Mouse (Mus musculus) layer of hippocampus, adult 8-10 months (tissue): ENCODE measurements at regions not wholly inside any gene's neighbourhood (a gene's known extent, or its start where the extent isn't known, plus 50 kb on each side); places are given as distances from the start of the nearest gene placed in this dataset.

Experiments
- DNase-seq, 2 experiments: peaks; one replicate each; pipeline ENCODE4 v3.0.0; 2022; ENCODE audit warnings: low spot score in 2 of 2

DNA sequence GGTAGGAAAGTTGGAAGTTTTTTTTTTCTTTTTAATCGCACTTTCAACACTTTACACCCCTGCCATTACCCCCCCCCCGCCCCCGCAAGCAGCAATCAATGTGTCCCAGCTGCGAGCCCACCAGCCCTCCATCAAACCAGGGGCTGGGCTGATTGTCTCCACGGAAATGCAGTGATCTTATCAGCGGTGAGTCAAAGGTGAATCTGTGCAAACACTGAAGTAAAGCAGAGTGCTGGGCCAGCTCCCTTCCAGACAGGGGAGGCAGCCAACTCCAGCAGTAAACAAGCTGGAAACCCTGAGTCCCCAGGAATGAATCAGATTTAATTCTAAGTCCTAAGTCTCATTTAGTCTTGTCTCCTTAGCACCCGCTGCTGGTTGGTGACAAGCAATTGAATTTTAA lies 234.3 kb upstream of the Gpc5 start:
- no peak for DNase-seq

GRCm38 (mm10) chr14:114863585-114863984 lies 228.4 kb upstream of the Gpc5 start:
- DNase-seq, result no peak

- DNase-seq, result no peak
Measured at GRCm38 (mm10) chr14:114864102-114864501, 227.9 kb upstream of the Gpc5 start.

DNA sequence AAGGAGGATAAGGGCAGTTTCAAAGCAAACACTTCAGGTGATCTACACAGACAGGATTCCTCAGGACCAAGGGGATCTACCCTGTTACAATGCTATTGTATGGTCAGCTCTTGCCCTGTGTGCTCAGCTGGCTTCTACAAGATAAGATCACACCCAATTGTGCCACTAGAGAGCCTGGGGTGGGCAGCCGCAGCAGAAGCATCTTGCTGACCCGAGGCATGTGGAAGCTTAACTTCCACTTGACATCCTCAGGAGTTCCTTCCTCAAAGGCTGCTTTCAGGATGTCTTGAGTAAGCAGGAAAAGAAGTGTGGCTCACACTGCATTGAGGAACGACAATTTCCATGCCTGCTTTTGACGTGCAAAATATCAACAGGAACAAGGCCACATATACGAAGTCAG lies 222.8 kb upstream of the Gpc5 start:
- no peak for DNase-seq

DNA sequence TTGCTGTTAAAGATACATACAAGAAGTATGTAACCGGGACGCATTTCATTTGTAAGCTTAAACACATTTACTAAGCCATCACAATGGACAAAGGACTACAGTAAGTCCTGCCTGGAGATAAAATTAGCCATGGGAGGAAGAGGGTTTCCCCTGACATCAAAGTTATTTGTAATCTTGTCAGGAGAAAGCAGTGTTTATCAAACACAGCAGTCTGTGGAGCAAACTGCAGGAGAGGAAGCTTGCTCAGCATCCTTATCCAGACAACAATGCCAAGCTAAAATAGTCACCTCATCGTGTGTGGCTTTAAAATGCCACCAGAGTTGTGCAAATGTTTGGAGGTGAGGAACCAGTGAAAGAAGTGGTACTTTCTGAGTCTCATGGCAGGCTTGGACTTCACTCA lies 216.9 kb upstream of the Gpc5 start:
- DNase-seq, result no peak

DNA sequence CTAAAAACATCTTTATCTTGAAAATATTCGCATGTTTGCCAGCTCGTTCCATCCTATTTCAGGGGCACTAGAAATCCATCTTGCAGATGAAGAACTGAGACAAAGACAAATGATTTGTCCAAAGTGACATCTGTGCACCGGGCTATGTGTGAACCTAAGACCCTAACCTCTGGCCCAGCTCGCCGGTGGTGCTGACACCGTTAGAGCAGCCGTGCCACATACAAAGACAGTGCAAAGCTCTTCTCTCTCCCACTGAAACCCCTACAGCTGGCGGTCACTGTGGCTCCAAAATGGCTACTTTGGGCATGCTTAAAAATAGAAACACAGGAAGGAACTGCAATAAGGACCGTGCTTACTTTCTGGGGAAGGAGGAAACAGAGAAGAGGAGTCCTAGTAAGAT lies 215.6 kb upstream of the Gpc5 start:
- no peak for DNase-seq

DNA sequence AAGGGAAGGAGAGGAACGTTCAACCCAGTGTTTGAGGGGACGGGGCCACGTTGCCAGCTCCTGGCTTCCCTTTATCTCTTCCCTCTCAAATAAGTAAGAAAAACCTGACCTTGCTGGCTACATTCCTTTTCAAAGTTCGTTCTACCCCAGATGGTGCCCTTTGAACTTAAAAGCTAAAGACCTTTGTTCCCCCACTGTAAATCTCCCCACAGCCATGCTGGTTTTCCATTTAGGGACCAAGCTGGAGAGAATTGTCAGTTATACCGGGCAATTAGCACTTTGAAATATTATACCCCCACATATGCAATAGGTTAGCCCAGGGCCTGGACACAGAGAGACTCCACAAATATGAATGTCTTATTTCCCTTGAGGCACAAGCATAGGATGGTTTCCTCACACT lies 214.5 kb upstream of the Gpc5 start:
- no peak for DNase-seq

DNA sequence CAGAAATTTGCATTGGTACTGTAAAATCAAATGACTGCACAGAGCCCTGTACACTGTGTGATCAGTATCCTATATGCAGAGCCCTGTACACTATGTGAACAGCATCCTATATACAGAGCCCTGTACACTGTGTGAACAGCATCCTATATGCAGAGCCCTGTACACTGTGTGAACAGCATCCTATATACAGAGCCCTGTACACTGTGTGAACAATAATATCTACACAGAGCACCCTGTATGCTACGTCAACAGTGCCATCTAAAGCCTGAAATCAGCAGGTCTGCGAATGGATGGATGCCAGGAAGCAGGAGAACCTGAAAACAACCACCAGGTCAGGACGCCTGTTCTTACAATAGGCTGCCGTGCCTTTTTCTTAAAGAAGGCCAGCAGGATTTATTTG lies 211.7 kb upstream of the Gpc5 start:
- no peak for DNase-seq

GRCm38 (mm10) chr14:114904109-114904508 lies 187.9 kb upstream of the Gpc5 start:
- no peak for DNase-seq

DNA sequence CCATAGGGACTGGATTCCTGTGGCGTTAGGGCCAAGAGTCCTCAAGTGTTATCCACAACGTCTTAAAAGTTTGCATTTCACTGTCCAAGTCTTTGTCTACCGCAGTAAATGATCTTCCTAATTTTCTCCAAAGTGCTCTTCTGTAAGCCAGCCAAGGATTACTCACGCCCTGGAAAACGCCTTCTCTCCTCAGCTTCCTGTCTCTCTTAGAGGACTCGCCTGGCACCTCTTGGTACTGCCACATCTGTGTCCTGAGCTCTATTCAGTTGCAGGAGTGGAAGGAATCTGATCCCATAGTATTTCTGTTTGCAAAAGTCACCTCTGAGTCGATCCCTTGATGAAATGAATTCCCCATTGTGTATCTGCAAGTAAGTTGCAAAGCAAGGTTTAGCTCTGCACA lies 179.7 kb upstream of the Gpc5 start:
- no peak for DNase-seq

DNA sequence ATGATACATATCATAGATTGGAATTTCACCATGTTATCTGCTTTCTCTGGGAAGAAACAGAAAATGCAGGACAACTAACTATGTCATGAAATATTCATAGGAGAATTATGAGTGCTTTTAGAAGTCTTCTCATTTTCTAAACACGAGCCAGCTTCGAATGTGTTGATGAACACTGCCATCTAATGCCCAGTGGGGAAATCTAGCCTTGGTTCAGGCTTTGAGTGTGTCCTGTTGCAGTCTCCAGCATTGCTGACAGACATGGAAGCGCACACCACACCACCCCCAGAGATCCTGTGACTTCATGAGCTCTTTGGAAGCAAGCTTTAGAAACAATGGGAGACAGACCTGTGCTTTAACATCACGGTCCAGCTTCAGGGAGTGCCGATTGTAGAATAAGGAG lies 178.8 kb upstream of the Gpc5 start:
- DNase-seq, result peak; percentile 22 to 44

- DNase-seq, result no peak
Measured at GRCm38 (mm10) chr14:114945744-114946143, 146.3 kb upstream of the Gpc5 start.

DNA sequence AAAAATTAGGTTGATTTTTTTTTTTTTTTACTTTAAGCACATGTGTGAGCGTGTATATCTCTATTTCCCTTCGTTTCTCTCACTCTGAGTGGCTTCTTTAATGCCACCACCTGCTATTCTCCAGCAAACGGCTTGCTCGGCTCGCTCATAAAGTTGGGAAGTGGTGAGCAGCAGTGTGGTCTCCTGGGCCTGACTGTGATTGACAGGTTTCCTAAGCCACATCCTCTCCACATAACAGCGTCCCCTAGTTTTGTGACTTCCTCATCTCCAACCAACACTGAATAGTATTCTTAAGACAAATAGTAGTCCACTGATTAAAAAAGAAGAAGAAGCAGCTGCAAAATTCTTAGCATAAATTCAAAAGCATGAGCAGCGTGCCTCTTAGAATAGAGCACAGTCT lies 145.7 kb upstream of the Gpc5 start:
- DNase-seq, result no peak

DNA sequence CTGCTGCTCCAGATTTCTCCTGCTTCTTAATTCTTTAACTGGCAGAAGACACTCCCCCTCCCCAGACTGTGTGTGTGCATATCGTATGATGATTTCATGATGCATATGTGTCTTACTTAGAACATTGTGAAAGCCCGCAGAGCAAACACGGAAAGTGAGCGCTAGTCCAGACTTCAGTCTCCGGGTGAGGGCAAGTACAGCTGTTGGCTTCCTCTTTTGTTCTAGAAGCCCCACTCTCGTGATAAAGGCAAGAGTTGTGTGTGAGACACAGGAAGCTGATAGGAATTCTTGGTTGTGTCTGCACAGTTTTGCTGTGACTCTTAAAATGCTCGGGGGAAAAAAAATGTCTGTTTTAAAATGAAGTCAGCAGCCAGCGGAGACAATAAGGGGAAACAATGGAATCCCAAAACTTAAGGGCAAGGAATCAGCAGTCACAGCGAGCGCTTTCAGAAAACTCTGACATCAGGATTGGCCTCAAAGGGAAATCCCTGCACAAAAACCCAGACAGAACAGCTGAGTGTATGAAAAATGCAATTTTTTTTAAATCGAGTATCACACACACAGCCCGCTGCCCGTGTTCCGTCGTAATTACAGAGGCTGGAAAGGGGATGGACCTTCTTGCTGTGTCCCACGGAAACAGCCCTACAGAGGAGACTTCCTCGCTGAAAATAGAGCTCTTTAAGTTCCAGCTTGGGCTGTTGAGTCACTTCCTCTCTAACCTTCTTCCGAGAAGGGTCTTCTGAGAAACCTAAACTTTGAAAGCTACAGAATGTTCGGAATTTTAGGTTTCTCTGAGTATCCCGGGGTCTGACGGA lies 143.5 kb upstream of the Gpc5 start:
- DNase-seq, result no peak

GRCm38 (mm10) chr14:114949156-114949496 lies 142.9 kb upstream of the Gpc5 start:
- DNase-seq, result no peak

- no peak for DNase-seq
Measured at GRCm38 (mm10) chr14:114952280-114952679, 139.7 kb upstream of the Gpc5 start.

GRCm38 (mm10) chr14:114953070-114953665 lies 138.8 kb upstream of the Gpc5 start:
- DNase-seq, result no peak

GRCm38 (mm10) chr14:114954287-114954686 lies 137.7 kb upstream of the Gpc5 start:
- DNase-seq, result no peak

DNA sequence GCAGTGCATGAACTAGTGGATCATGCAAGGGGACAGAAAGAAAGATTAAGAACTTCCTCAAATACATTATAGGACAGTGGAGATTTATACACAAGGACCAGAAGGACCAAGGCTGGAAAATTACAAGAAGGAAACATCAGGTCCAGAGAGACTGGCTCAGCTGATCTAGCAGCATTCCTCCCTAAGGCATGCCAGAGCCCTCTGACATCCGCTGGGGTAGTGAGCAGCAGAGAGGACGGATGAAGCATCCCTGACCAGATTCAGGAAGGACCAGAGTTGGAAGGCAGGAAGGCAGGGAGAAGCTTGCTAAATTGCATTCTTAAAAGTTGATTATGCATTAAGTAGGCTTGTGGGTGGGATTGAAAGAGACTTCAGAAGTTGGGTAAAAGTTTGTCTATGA lies 136.4 kb upstream of the Gpc5 start:
- no peak for DNase-seq

GRCm38 (mm10) chr14:114960273-114960672 lies 131.7 kb upstream of the Gpc5 start:
- no peak for DNase-seq

DNA sequence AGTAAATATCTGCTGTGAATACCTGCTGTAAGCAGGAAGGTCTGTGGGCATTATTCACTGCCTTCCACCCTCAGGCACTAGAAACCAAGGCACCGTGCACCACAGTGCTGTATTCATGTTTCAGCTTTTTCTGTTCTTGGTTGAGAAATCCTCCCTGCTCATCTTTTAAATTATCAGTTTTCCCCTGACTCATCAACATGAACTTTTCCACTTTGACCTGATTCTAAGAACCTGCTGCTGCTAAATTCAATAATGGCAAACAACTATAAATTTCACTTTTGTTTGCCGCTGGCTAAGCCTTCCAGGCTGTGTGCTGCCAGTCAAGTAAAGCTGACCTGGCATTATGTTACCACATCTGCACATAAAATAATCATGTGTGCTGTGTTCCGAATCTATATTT lies 126.1 kb upstream of the Gpc5 start:
- no peak for DNase-seq

DNA sequence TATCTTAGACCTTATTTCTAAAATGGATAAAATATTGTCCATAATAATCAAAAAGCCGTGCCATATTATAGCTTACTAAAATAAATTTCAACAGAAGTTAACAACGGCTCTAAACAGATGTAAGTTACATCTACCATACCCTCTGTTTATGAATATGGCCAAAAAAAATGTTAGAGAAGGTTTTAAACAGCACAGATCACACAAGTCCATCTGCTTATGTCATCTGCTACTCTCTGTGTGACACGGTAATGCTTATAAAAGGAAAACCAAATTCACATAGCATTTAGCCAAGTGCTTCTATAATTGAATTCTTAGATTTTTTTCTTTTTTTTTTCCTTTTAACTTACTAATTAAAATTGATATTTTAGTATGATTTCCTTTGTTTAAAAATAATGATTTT lies 123.0 kb upstream of the Gpc5 start:
- DNase-seq, result no peak

DNA sequence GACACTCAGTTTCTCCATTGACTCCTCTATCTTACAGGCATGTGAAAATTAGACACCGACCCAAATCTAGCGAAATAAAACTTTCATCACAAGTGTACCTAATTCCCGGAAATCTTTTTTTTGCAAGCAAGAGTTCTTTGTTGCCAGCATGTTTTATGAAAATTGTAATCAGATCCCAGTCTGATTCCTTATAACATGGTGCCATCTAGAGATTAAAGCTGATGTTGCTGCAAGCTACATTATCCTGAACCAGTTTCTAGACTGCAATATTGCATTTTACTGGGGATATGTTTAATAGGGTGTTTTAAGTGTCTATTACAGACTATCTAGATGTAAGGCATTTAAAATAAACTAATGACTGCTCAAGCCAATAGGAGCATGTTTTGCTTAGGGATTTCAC lies 110.9 kb upstream of the Gpc5 start:
- no peak for DNase-seq

DNA sequence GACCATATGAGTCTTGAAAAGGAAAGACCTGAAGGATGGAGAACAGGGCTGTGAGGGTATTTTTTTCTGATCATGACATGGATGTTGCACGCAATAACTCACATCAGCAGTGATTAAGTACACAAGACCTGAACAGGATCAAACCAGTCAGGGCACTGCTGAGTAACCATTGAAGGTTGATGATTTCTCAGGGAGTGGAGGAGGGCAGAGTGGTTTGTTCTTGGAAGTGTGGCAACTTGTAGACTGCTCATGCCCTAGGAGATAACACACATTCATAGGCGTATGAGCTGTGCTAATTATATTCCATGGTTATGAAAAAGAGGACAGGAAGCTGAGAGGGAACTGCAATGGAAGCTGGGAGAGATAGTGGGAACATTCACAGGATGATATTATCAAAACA lies 88.8 kb upstream of the Gpc5 start:
- DNase-seq, result no peak
